Mouse (Mus musculus): ENCODE measurements around the gene Klf15. TPM values are rescaled to one million over a fixed set of nuclear protein-coding genes. Genes with fewer than 3 reads are reported as not detected.

Klf15 gene
- 20.9 and 25.1 TPM in 2 replicates for polyA plus RNA-seq (2015; fragmentation: Nextera tagmentation; extraction: Ambion mirVana)

GRCm38 (mm10) chr6:90462181-90462706, at the start of gene Klf15:
Gene Klf15 (plus strand): TSS chr6:90462576.
- peak within 1 kb of the TSS; percentile 83 for H3K27ac ChIP-seq (ENCODE audit: low read depth, low read length)
- no peaks in the 10 kb centered on the region for H3K36me3 ChIP-seq (ENCODE audit: control insufficient read depth, insufficient read depth, low read length)
- peak within 1 kb of the TSS; percentile 83 for H3K4me3 ChIP-seq (ENCODE audit: low read length)
- peak within 1 kb of the TSS; percentile 82 for H3K9ac ChIP-seq (ENCODE audit: low read depth, low read length)
- H3K9me3 ChIP-seq (ENCODE audit: control insufficient read depth, low read length) = no peaks in the 10 kb centered on the region
- 0 out of 2 replicates have a peak, but pooled peaks cover 7% of the 10 kb centered on the region for H3K27me3 ChIP-seq (replicated peaks; ENCODE audit: control insufficient read depth, insufficient read depth, low read length)
- peaks cover 15% of the 10 kb centered on the region for H3K4me1 ChIP-seq (ENCODE audit: control insufficient read depth, insufficient read depth, low read depth, low read length)
- peak; percentile 79 for ATAC-seq
- H3K4me2 ChIP-seq (ENCODE audit: low read length) = peak within 1 kb of the TSS; percentile 100
- under 1% methylated on average over 32 of the region's 70 CpGs for WGBS

GRCm38 (mm10) chr6:90422565-90422964, 39.8 kb upstream of the Klf15 start:
- H3K4me3 ChIP-seq (ENCODE audit: low read length) = peak overlapping the region; percentile 18; the same call in 1 of the 2 replicates
- peak overlapping the region; percentile 56 for H3K4me2 ChIP-seq (ENCODE audit: low read length)
- no peaks in the 10 kb centered on the region for H3K9me3 ChIP-seq (ENCODE audit: control insufficient read depth, low read length)
- WGBS = 3% methylated on average over 14 of the region's 14 CpGs
- peak overlapping the region; percentile 64 for H3K27ac ChIP-seq (ENCODE audit: low read depth, low read length)
- peak overlapping the region; percentile 54 for H3K9ac ChIP-seq (ENCODE audit: low read depth, low read length)
- no peaks in the 10 kb centered on the region for H3K36me3 ChIP-seq (ENCODE audit: control insufficient read depth, insufficient read depth, low read length)
- peak; percentile 94 for ATAC-seq
- H3K4me1 ChIP-seq (ENCODE audit: control insufficient read depth, insufficient read depth, low read depth, low read length) = peaks cover 9% of the 10 kb centered on the region; the same call in 1 of the 2 replicates
- 0 out of 2 replicates have a peak, but pooled peaks cover 2% of the 10 kb centered on the region for H3K27me3 ChIP-seq (replicated peaks; ENCODE audit: control insufficient read depth, insufficient read depth, low read length)

- Histone ChIP-seq H3K9ac (ENCODE audit: low read depth, low read length) (no peak overlapping the region), H3K4me3 (ENCODE audit: low read length) (no peak overlapping the region), H3K9me3 (ENCODE audit: control insufficient read depth, low read length) (no peaks in the 10 kb centered on the region), H3K27ac (ENCODE audit: low read depth, low read length) (no peak overlapping the region), H3K4me1 (ENCODE audit: control insufficient read depth, insufficient read depth, low read depth, low read length) (peaks cover 15% of the 10 kb centered on the region; the same call in 1 of the 2 replicates), H3K27me3 (replicated peaks; ENCODE audit: control insufficient read depth, insufficient read depth, low read length) (0 out of 2 replicates have a peak, but pooled peaks cover 4% of the 10 kb centered on the region), H3K36me3 (ENCODE audit: control insufficient read depth, insufficient read depth, low read length) (no peaks in the 10 kb centered on the region), H3K4me2 (ENCODE audit: low read length) (no peak overlapping the region)
- ATAC-seq = no peak
- 77% methylated on average over 3 of the region's 3 CpGs for WGBS
These were observed 37.0 kb upstream of the Klf15 start for GRCm38 (mm10) chr6:90425361-90425760.

GRCm38 (mm10) chr6:90426003-90426402, 36.4 kb upstream of the Klf15 start:
- Histone ChIP-seq H3K27ac (ENCODE audit: low read depth, low read length) (no peak overlapping the region), H3K36me3 (ENCODE audit: control insufficient read depth, insufficient read depth, low read length) (no peaks in the 10 kb centered on the region), H3K27me3 (replicated peaks; ENCODE audit: control insufficient read depth, insufficient read depth, low read length) (0 out of 2 replicates have a peak, but pooled peaks cover 4% of the 10 kb centered on the region), H3K4me3 (ENCODE audit: low read length) (no peak overlapping the region), H3K9ac (ENCODE audit: low read depth, low read length) (no peak overlapping the region), H3K4me1 (ENCODE audit: control insufficient read depth, insufficient read depth, low read depth, low read length) (peaks cover 15% of the 10 kb centered on the region; the same call in 1 of the 2 replicates), H3K9me3 (ENCODE audit: control insufficient read depth, low read length) (no peaks in the 10 kb centered on the region), H3K4me2 (ENCODE audit: low read length) (no peak overlapping the region)
- ATAC-seq = no peak
- WGBS = 87% methylated on average over 4 of the region's 4 CpGs

- Histone ChIP-seq H3K9ac (ENCODE audit: low read depth, low read length) (peak within 1 kb of the TSS; percentile 67), H3K4me2 (ENCODE audit: low read length) (peak within 1 kb of the TSS; percentile 75), H3K9me3 (ENCODE audit: control insufficient read depth, low read length) (no peaks in the 10 kb centered on the region), H3K27ac (ENCODE audit: low read depth, low read length) (peak within 1 kb of the TSS; percentile 78), H3K4me3 (ENCODE audit: low read length) (peak within 1 kb of the TSS; percentile 41), H3K36me3 (ENCODE audit: control insufficient read depth, insufficient read depth, low read length) (no peaks in the 10 kb centered on the region), H3K27me3 (replicated peaks; ENCODE audit: control insufficient read depth, insufficient read depth, low read length) (0 out of 2 replicates have a peak, but pooled peaks cover 4% of the 10 kb centered on the region), H3K4me1 (ENCODE audit: control insufficient read depth, insufficient read depth, low read depth, low read length) (peaks cover 6% of the 10 kb centered on the region; the same call in 1 of the 2 replicates)
- ATAC-seq = peak; percentile 92
- WGBS = under 1% methylated on average over 31 of the region's 31 CpGs
These were observed 33.9 kb upstream of the Klf15 start, which contains the start of gene Cfap100 for GRCm38 (mm10) chr6:90428380-90428974. Gene Cfap100 (minus strand): TSS chr6:90428797.

GRCm38 (mm10) chr6:90429911-90430310, 32.5 kb upstream of the Klf15 start:
- Histone ChIP-seq H3K36me3 (ENCODE audit: control insufficient read depth, insufficient read depth, low read length) (no peaks in the 10 kb centered on the region), H3K9ac (ENCODE audit: low read depth, low read length) (no peak overlapping the region), H3K4me2 (ENCODE audit: low read length) (0 out of 2 replicates have a peak overlapping the region, but pooled peaks have one; percentile 0), H3K27me3 (replicated peaks; ENCODE audit: control insufficient read depth, insufficient read depth, low read length) (0 out of 2 replicates have a peak, but pooled peaks cover 4% of the 10 kb centered on the region), H3K4me1 (ENCODE audit: control insufficient read depth, insufficient read depth, low read depth, low read length) (peaks cover 6% of the 10 kb centered on the region; the same call in 1 of the 2 replicates), H3K27ac (ENCODE audit: low read depth, low read length) (no peak overlapping the region), H3K9me3 (ENCODE audit: control insufficient read depth, low read length) (no peaks in the 10 kb centered on the region), H3K4me3 (ENCODE audit: low read length) (no peak overlapping the region)
- 60% methylated on average over 14 of the region's 14 CpGs for WGBS
- ATAC-seq = no peak

GRCm38 (mm10) chr6:90431487-90431886, 30.9 kb upstream of the Klf15 start:
- no peak overlapping the region for H3K4me2 ChIP-seq (ENCODE audit: low read length)
- no peak overlapping the region for H3K27ac ChIP-seq (ENCODE audit: low read depth, low read length)
- 0 out of 2 replicates have a peak, but pooled peaks cover 4% of the 10 kb centered on the region for H3K27me3 ChIP-seq (replicated peaks; ENCODE audit: control insufficient read depth, insufficient read depth, low read length)
- no peak overlapping the region for H3K9ac ChIP-seq (ENCODE audit: low read depth, low read length)
- ATAC-seq = no peak
- H3K36me3 ChIP-seq (ENCODE audit: control insufficient read depth, insufficient read depth, low read length) = no peaks in the 10 kb centered on the region
- WGBS = 64% methylated on average over 2 of the region's 2 CpGs
- no peak overlapping the region for H3K4me3 ChIP-seq (ENCODE audit: low read length)
- no peaks in the 10 kb centered on the region for H3K9me3 ChIP-seq (ENCODE audit: control insufficient read depth, low read length)
- H3K4me1 ChIP-seq (ENCODE audit: control insufficient read depth, insufficient read depth, low read depth, low read length) = peaks cover 6% of the 10 kb centered on the region; the same call in 1 of the 2 replicates

GRCm38 (mm10) chr6:90434687-90435086, 27.7 kb upstream of the Klf15 start:
- Histone ChIP-seq H3K4me1 (ENCODE audit: control insufficient read depth, insufficient read depth, low read depth, low read length) (no peaks in the 10 kb centered on the region), H3K36me3 (ENCODE audit: control insufficient read depth, insufficient read depth, low read length) (no peaks in the 10 kb centered on the region), H3K27me3 (replicated peaks; ENCODE audit: control insufficient read depth, insufficient read depth, low read length) (no peaks in the 10 kb centered on the region), H3K4me3 (ENCODE audit: low read length) (no peak overlapping the region), H3K9ac (ENCODE audit: low read depth, low read length) (no peak overlapping the region), H3K9me3 (ENCODE audit: control insufficient read depth, low read length) (0 out of 2 replicates have a peak, but pooled peaks cover 4% of the 10 kb centered on the region), H3K27ac (ENCODE audit: low read depth, low read length) (no peak overlapping the region), H3K4me2 (ENCODE audit: low read length) (no peak overlapping the region)
- WGBS = 82% methylated on average over 3 of the region's 3 CpGs
- peak; percentile 50 for ATAC-seq

- Histone ChIP-seq H3K4me1 (ENCODE audit: control insufficient read depth, insufficient read depth, low read depth, low read length) (no peaks in the 10 kb centered on the region), H3K4me3 (ENCODE audit: low read length) (no peak overlapping the region), H3K9ac (ENCODE audit: low read depth, low read length) (no peak overlapping the region), H3K27me3 (replicated peaks; ENCODE audit: control insufficient read depth, insufficient read depth, low read length) (no peaks in the 10 kb centered on the region), H3K9me3 (ENCODE audit: control insufficient read depth, low read length) (0 out of 2 replicates have a peak, but pooled peaks cover 4% of the 10 kb centered on the region), H3K36me3 (ENCODE audit: control insufficient read depth, insufficient read depth, low read length) (no peaks in the 10 kb centered on the region), H3K27ac (ENCODE audit: low read depth, low read length) (no peak overlapping the region), H3K4me2 (ENCODE audit: low read length) (no peak overlapping the region)
- ATAC-seq = peak; percentile 84
- 20% methylated on average over 11 of the region's 11 CpGs for WGBS
These were observed 27.2 kb upstream of the Klf15 start for GRCm38 (mm10) chr6:90435195-90435618.

Data from hindbrain, embryonic 16.5 days (tissue).